Mouse (Mus musculus): ENCODE measurements around the gene Akap12. TPM values are rescaled to one million over a fixed set of nuclear protein-coding genes. Genes with fewer than 3 reads are reported as not detected.

Gene Akap12
- polyA plus RNA-seq, 1 experiment from 2014 or later, result 59.0 TPM

DNA sequence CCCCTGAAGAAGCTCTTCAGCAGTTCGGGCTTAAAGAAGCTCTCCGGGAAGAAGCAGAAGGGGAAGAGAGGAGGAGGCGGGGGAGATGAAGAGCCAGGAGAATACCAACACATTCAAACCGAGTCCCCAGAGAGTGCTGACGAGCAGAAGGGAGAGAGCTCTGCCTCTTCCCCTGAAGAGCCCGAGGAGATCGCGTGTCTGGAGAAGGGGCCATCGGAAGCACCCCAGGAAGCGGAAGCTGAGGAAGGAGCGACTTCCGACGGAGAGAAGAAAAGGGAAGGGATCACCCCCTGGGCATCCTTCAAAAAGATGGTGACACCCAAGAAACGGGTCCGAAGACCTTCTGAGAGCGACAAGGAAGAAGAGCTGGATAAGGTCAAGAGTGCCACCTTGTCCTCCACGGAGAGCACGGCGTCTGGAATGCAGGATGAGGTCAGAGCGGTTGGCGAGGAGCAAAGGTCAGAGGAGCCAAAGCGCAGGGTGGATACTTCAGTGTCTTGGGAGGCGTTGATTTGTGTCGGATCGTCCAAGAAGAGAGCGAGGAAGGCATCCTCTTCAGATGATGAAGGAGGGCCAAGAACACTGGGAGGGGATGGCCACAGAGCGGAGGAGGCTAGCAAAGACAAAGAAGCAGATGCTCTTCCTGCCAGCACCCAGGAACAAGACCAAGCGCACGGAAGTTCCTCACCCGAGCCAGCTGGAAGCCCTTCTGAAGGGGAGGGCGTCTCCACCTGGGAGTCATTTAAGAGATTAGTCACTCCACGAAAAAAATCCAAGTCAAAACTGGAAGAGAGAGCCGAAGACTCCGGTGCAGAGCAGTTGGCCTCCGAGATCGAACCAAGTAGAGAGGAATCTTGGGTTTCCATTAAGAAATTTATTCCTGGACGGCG, 88.4 kb downstream of the Akap12 start:
- H3K9me3 ChIP-seq (ENCODE audit: control insufficient read depth, low read depth, low read length), result no peaks in the 10 kb centered on the region
- H3K4me2 ChIP-seq (replicated peaks; ENCODE audit: low read depth, low read length), result no peak overlapping the region
- no peaks in the 10 kb centered on the region for H3K4me1 ChIP-seq (ENCODE audit: control insufficient read depth, insufficient read depth, low read length)
- WGBS, result 78% methylated on average over 38 of the region's 38 CpGs
- H3K27ac ChIP-seq (ENCODE audit: low read length), result no peak overlapping the region
- no peak overlapping the region for H3K4me3 ChIP-seq (ENCODE audit: low read depth, low read length)
- H3K36me3 ChIP-seq (ENCODE audit: control insufficient read depth, insufficient read depth, low read length), result peaks cover 36% of the 10 kb centered on the region
- no peaks in the 10 kb centered on the region for H3K27me3 ChIP-seq (ENCODE audit: control insufficient read depth, insufficient read depth, low read length)
- no peak for ATAC-seq (ENCODE audit: insufficient number of reproducible peaks, insufficient read depth, low FRiP score, low read depth)
- no peak overlapping the region for H3K9ac ChIP-seq (replicated peaks; ENCODE audit: low read depth, low read length)

DNA sequence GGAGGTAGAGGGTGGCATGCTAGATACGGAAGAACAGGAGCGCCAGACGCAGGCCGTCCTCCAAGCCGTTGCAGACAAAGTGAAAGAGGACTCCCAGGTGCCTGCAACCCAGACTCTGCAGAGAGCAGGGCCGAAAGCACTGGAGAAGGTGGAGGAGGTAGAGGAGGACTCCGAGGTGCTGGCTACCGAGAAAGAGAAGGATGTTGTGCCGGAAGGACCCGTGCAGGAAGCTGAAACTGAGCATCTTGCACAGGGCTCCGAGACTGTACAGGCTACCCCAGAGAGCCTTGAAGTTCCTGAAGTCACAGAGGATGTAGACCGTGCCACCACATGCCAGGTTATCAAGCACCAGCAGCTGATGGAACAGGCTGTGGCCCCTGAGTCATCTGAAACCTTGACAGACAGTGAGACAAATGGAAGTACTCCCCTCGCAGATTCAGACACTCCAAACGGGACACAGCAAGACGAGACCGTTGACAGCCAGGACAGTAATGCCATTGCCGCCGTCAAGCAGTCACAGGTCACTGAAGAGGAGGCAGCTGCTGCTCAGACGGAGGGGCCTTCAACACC, 89.8 kb downstream of the Akap12 start:
- ATAC-seq (ENCODE audit: insufficient number of reproducible peaks, insufficient read depth, low FRiP score, low read depth), result no peak
- Histone ChIP-seq H3K36me3 (ENCODE audit: control insufficient read depth, insufficient read depth, low read length) (peaks cover 36% of the 10 kb centered on the region), H3K4me2 (replicated peaks; ENCODE audit: low read depth, low read length) (no peak overlapping the region), H3K27ac (ENCODE audit: low read length) (no peak overlapping the region), H3K4me1 (ENCODE audit: control insufficient read depth, insufficient read depth, low read length) (no peaks in the 10 kb centered on the region), H3K27me3 (ENCODE audit: control insufficient read depth, insufficient read depth, low read length) (no peaks in the 10 kb centered on the region), H3K9ac (replicated peaks; ENCODE audit: low read depth, low read length) (no peak overlapping the region), H3K9me3 (ENCODE audit: control insufficient read depth, low read depth, low read length) (no peaks in the 10 kb centered on the region), H3K4me3 (ENCODE audit: low read depth, low read length) (no peak overlapping the region)
- 86% methylated on average over 19 of the region's 19 CpGs for WGBS

- no peaks in the 10 kb centered on the region for H3K27me3 ChIP-seq (ENCODE audit: control insufficient read depth, insufficient read depth, low read length)
- ATAC-seq (ENCODE audit: insufficient number of reproducible peaks, insufficient read depth, low FRiP score, low read depth), result no peak
- WGBS, result 73% methylated on average over 5 of the region's 5 CpGs
- no peak overlapping the region for H3K9ac ChIP-seq (replicated peaks; ENCODE audit: low read depth, low read length)
- H3K4me1 ChIP-seq (ENCODE audit: control insufficient read depth, insufficient read depth, low read length), result no peaks in the 10 kb centered on the region
- H3K4me3 ChIP-seq (ENCODE audit: low read depth, low read length), result no peak overlapping the region
- no peak overlapping the region for H3K27ac ChIP-seq (ENCODE audit: low read length)
- H3K9me3 ChIP-seq (ENCODE audit: control insufficient read depth, low read depth, low read length), result no peaks in the 10 kb centered on the region
- H3K36me3 ChIP-seq (ENCODE audit: control insufficient read depth, insufficient read depth, low read length), result peaks cover 36% of the 10 kb centered on the region
- H3K4me2 ChIP-seq (replicated peaks; ENCODE audit: low read depth, low read length), result no peak overlapping the region
Measured at GRCm38 (mm10) chr10:4356640-4357039, 90.5 kb downstream of the Akap12 start.

DNA sequence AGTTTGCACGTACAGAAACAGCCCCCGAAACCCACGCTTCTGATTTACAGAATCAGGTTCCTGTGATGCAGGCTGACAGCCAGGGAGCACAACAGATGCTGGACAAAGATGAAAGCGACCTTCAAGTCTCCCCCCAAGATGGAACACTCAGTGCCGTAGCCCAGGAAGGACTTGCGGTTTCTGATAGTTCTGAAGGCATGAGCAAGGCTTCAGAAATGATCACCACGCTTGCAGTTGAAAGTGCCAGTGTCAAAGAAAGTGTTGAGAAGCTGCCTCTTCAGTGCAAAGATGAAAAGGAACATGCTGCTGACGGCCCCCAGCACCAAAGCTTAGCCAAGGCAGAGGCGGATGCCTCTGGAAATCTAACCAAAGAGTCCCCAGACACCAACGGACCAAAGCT, 91.3 kb downstream of the Akap12 start:
- H3K27me3 ChIP-seq (ENCODE audit: control insufficient read depth, insufficient read depth, low read length), result no peaks in the 10 kb centered on the region
- H3K36me3 ChIP-seq (ENCODE audit: control insufficient read depth, insufficient read depth, low read length), result peaks cover 36% of the 10 kb centered on the region
- no peaks in the 10 kb centered on the region for H3K4me1 ChIP-seq (ENCODE audit: control insufficient read depth, insufficient read depth, low read length)
- no peak overlapping the region for H3K4me2 ChIP-seq (replicated peaks; ENCODE audit: low read depth, low read length)
- no peaks in the 10 kb centered on the region for H3K9me3 ChIP-seq (ENCODE audit: control insufficient read depth, low read depth, low read length)
- no peak for ATAC-seq (ENCODE audit: insufficient number of reproducible peaks, insufficient read depth, low FRiP score, low read depth)
- H3K4me3 ChIP-seq (ENCODE audit: low read depth, low read length), result no peak overlapping the region
- no peak overlapping the region for H3K27ac ChIP-seq (ENCODE audit: low read length)
- WGBS, result 89% methylated on average over 10 of the region's 10 CpGs
- no peak overlapping the region for H3K9ac ChIP-seq (replicated peaks; ENCODE audit: low read depth, low read length)

DNA sequence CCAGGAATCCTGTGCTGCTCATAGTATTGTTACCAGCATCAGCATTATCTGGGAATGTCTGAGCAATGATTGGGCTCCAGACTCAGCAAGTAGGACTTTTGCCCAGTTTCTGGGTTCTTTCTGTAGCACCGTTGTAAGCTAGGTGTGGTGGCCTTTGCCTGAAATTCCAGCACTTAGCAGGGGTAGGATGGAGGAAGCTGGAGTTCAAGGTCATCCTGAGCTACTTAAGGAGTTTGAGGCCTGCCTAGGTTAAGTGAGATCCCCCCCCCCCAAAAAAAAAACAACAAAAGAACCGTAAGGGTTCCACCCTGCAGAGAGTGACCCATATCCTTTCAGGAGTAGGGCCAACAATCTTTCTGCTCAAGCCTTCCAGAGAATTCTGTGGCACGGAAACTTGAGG, 98.4 kb downstream of the Akap12 start:
- H3K27ac ChIP-seq (ENCODE audit: low read length), result no peak overlapping the region
- H3K27me3 ChIP-seq (ENCODE audit: control insufficient read depth, insufficient read depth, low read length), result no peaks in the 10 kb centered on the region
- H3K4me2 ChIP-seq (replicated peaks; ENCODE audit: low read depth, low read length), result no peak overlapping the region
- no peak overlapping the region for H3K9ac ChIP-seq (replicated peaks; ENCODE audit: low read depth, low read length)
- WGBS, result 90% methylated on average over 3 of the region's 3 CpGs
- ATAC-seq (ENCODE audit: insufficient number of reproducible peaks, insufficient read depth, low FRiP score, low read depth), result no peak
- H3K9me3 ChIP-seq (ENCODE audit: control insufficient read depth, low read depth, low read length), result peaks cover 4% of the 10 kb centered on the region; the same call in 1 of the 2 replicates
- peaks cover 6% of the 10 kb centered on the region for H3K36me3 ChIP-seq (ENCODE audit: control insufficient read depth, insufficient read depth, low read length)
- no peak overlapping the region for H3K4me3 ChIP-seq (ENCODE audit: low read depth, low read length)
- H3K4me1 ChIP-seq (ENCODE audit: control insufficient read depth, insufficient read depth, low read length), result no peaks in the 10 kb centered on the region

DNA sequence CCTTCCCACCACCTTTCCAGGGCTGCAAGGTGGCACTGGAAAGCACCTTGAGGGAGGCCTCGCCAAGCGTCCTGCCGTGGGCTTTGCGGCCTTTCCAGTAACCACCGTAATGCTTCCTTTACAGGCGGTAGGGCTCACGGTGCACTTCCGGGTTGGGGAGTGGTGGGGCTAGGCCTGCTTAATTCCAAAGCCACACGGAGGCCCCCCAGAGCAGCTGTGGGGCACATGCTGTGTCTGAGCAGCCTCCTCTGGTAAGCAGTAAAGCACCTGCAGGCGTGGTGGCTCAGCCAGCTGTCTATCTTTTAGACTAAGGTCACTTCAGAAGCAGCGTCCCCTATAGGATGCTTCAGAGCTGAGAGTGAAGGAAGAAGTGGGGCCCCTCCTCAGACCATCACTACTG, 103.9 kb downstream of the Akap12 start:
- peaks cover 16% of the 10 kb centered on the region for H3K36me3 ChIP-seq (ENCODE audit: control insufficient read depth, insufficient read depth, low read length)
- 89% methylated on average over 11 of the region's 11 CpGs for WGBS
- H3K9ac ChIP-seq (replicated peaks; ENCODE audit: low read depth, low read length), result no peak overlapping the region
- H3K4me3 ChIP-seq (ENCODE audit: low read depth, low read length), result no peak overlapping the region
- no peaks in the 10 kb centered on the region for H3K9me3 ChIP-seq (ENCODE audit: control insufficient read depth, low read depth, low read length)
- no peak overlapping the region for H3K4me2 ChIP-seq (replicated peaks; ENCODE audit: low read depth, low read length)
- H3K27me3 ChIP-seq (ENCODE audit: control insufficient read depth, insufficient read depth, low read length), result no peaks in the 10 kb centered on the region
- H3K27ac ChIP-seq (ENCODE audit: low read length), result no peak overlapping the region
- ATAC-seq (ENCODE audit: insufficient number of reproducible peaks, insufficient read depth, low FRiP score, low read depth), result no peak
- no peaks in the 10 kb centered on the region for H3K4me1 ChIP-seq (ENCODE audit: control insufficient read depth, insufficient read depth, low read length)

DNA sequence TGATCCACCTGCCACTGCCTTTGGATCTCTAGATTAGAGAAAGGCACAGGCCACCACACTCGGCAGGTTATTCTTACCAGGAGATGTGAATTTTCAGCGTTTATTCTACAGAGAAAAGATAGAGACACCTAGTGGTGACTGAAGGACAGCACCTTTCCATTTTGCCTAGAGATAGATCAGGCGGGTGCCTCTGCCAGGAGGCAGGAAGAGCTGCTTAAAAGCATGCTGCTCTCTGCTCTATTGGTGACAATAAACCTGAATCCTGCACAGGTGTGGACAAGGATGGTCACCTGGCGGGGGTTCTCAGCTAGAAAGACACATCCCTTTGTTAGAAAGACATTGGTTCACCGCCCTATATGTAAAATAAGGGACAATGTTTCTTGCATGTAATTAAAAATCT, 105.8 kb downstream of the Akap12 start:
- H3K9me3 ChIP-seq (ENCODE audit: control insufficient read depth, low read depth, low read length), result no peaks in the 10 kb centered on the region
- no peak overlapping the region for H3K4me2 ChIP-seq (replicated peaks; ENCODE audit: low read depth, low read length)
- WGBS, result 52% methylated on average over 5 of the region's 5 CpGs
- no peak overlapping the region for H3K9ac ChIP-seq (replicated peaks; ENCODE audit: low read depth, low read length)
- peaks cover 16% of the 10 kb centered on the region for H3K36me3 ChIP-seq (ENCODE audit: control insufficient read depth, insufficient read depth, low read length)
- H3K4me3 ChIP-seq (ENCODE audit: low read depth, low read length), result no peak overlapping the region
- H3K27me3 ChIP-seq (ENCODE audit: control insufficient read depth, insufficient read depth, low read length), result no peaks in the 10 kb centered on the region
- H3K4me1 ChIP-seq (ENCODE audit: control insufficient read depth, insufficient read depth, low read length), result peaks cover 13% of the 10 kb centered on the region
- ATAC-seq (ENCODE audit: insufficient number of reproducible peaks, insufficient read depth, low FRiP score, low read depth), result no peak
- no peak overlapping the region for H3K27ac ChIP-seq (ENCODE audit: low read length)

DNA sequence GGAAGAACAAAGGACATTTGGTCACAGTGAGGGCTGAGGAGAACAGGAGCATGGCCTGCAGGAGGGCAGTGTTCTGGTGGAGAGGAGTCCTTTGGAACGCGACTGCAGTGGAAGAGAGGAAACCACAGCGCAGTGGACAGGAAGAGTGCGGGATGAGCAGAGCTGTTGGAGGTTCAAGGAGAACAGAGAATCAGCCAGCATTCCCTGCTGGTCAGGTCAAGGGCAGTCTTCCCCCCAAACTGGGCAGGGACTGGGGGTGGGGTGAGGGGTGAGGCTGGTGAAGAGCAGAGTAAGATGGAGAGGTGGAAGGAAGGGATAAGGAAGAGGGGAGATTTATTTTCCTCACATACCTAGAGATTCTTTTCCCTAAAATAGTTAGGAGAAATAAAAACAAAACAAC, 107.4 kb downstream of the Akap12 start:
- H3K4me3 ChIP-seq (ENCODE audit: low read depth, low read length), result no peak overlapping the region
- no peak overlapping the region for H3K9ac ChIP-seq (replicated peaks; ENCODE audit: low read depth, low read length)
- H3K36me3 ChIP-seq (ENCODE audit: control insufficient read depth, insufficient read depth, low read length), result peaks cover 16% of the 10 kb centered on the region
- H3K27ac ChIP-seq (ENCODE audit: low read length), result no peak overlapping the region
- 90% methylated on average over 4 of the region's 4 CpGs for WGBS
- ATAC-seq (ENCODE audit: insufficient number of reproducible peaks, insufficient read depth, low FRiP score, low read depth), result no peak
- no peaks in the 10 kb centered on the region for H3K27me3 ChIP-seq (ENCODE audit: control insufficient read depth, insufficient read depth, low read length)
- H3K4me1 ChIP-seq (ENCODE audit: control insufficient read depth, insufficient read depth, low read length), result peaks cover 15% of the 10 kb centered on the region
- H3K4me2 ChIP-seq (replicated peaks; ENCODE audit: low read depth, low read length), result no peak overlapping the region
- H3K9me3 ChIP-seq (ENCODE audit: control insufficient read depth, low read depth, low read length), result no peaks in the 10 kb centered on the region
